Mouse (Mus musculus): ENCODE measurements around the gene Zfp423.

Gene Zfp423

GRCm38 (mm10) chr8:87747142-87747541 is 212.3 kb downstream of the Zfp423 start:
- DNase-seq (ENCODE audit: low read depth in 2 of 2, low spot score in 2 of 2): no peak

DNA sequence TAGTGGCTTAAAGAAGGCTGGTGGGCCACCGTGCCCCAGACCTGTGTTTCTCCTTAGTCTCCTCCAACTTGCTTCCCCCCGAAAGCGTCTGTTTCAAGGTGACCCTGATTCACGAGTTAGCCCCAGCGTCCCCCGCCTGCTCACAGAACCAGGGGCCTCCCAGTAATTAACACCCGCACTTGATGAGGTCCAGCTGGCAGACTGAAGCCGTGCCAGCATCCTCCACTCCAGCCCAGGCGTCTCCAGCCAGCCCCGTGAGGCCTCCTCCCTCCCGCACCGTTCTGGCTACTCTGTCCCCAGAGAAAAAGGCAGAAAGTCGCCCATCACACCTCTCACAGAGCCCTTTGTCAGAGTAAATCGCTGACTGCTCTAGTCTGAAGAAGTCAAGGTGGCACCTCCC is 213.3 kb downstream of the Zfp423 start:
- no peak for DNase-seq (ENCODE audit: low read depth in 2 of 2, low spot score in 2 of 2)

DNA sequence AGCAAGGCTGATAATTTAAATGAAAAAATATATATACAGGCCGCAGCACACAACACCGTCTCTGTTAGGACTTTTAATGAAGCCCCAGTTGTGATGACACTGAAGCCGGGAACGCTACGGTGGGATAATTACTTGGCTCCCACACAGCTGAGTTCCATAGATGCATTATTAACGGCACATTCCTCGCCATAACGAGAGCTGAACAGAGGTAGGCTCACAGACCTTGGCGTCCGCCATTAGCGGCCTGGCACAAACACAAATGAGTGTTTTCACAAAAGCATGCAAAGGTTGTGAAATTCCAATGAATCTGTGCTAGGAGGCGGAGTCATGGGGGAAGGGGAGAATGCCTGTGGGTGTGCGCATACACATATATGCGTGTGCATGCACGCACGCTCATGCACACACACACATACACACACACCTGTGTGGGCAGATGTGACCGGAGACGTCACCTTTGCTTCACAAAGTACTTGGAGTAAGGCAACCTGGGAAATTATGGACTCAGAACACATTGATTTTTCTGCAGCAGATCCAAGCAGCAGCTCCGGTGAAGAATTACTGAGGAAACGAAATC is 214.2 kb downstream of the Zfp423 start:
- no peak for DNase-seq (ENCODE audit: low read depth in 2 of 2, low spot score in 2 of 2)

- DNase-seq (ENCODE audit: low read depth in 2 of 2, low spot score in 2 of 2): no peak
Observed at GRCm38 (mm10) chr8:87744556-87744955, 214.8 kb downstream of the Zfp423 start.

GRCm38 (mm10) chr8:87742016-87742415 is 217.4 kb downstream of the Zfp423 start:
- DNase-seq (ENCODE audit: low read depth in 2 of 2, low spot score in 2 of 2): no peak

GRCm38 (mm10) chr8:87740946-87741530 is 218.4 kb downstream of the Zfp423 start:
- no peak for DNase-seq (ENCODE audit: low read depth in 2 of 2, low spot score in 2 of 2)

- DNase-seq (ENCODE audit: low read depth in 2 of 2, low spot score in 2 of 2): no peak
Observed at GRCm38 (mm10) chr8:87737900-87738299, 221.5 kb downstream of the Zfp423 start.

GRCm38 (mm10) chr8:87734902-87735301 is 224.5 kb downstream of the Zfp423 start:
- DNase-seq (ENCODE audit: low read depth in 2 of 2, low spot score in 2 of 2): no peak

- no peak for DNase-seq (ENCODE audit: low read depth in 2 of 2, low spot score in 2 of 2)
Observed at GRCm38 (mm10) chr8:87734496-87734895, 224.9 kb downstream of the Zfp423 start.

DNA sequence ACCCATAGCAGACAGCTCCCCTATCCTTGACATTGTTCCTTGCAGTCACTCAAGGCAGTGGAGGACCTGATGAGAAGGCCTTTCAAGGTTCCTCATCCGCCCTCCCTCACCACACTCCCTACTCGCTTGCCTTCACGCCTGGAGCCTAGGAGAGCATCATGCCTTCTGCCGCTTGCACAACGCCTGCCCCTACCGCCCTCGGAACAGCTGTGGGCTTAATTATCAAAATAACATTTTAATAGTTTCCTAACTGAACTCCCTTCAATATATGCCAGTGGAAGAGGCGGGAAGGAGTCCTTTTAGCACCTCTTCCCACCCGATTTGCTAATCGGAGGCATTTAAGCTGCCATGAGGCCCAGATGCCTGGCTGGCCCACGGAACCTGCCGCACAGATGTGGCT is 228.3 kb downstream of the Zfp423 start:
- DNase-seq (ENCODE audit: low read depth in 2 of 2, low spot score in 2 of 2): no peak

DNA sequence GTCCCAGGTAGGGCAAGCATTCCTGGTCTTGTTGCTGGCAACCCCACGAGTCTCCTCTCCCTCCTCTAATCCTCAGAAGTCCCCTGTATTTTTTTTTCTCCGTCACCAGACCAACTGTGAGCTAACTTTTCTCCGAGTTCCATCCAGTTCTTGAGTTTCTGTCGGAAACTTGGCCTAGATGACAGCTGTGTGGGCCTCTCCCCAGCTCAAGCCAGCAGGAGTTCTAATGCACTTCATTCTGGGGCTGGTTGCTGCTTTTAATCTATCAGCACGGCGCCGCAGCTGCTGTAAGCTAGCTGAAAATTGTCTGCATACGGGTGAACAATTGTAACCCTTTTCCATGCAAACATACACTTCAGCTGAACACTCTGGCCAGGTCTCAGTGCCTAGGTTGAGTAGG is 236.4 kb downstream of the Zfp423 start:
- DNase-seq (ENCODE audit: low read depth in 2 of 2, low spot score in 2 of 2): no peak

- no peak for DNase-seq (ENCODE audit: low read depth in 2 of 2, low spot score in 2 of 2)
Observed at GRCm38 (mm10) chr8:87719137-87719815, 240.1 kb downstream of the Zfp423 start.

- DNase-seq (ENCODE audit: low read depth in 2 of 2, low spot score in 2 of 2): no peak
Observed at GRCm38 (mm10) chr8:87717445-87717844, 241.9 kb downstream of the Zfp423 start.

GRCm38 (mm10) chr8:87716726-87717248 is 242.6 kb downstream of the Zfp423 start:
- no peak for DNase-seq (ENCODE audit: low read depth in 2 of 2, low spot score in 2 of 2)

GRCm38 (mm10) chr8:87715731-87716682 is 243.4 kb downstream of the Zfp423 start:
- peak in 1 of 2 experiments; percentile 16 for DNase-seq (ENCODE audit: low read depth in 2 of 2, low spot score in 2 of 2)

GRCm38 (mm10) chr8:87713946-87714345 is 245.4 kb downstream of the Zfp423 start:
- no peak for DNase-seq (ENCODE audit: low read depth in 2 of 2, low spot score in 2 of 2)

DNA sequence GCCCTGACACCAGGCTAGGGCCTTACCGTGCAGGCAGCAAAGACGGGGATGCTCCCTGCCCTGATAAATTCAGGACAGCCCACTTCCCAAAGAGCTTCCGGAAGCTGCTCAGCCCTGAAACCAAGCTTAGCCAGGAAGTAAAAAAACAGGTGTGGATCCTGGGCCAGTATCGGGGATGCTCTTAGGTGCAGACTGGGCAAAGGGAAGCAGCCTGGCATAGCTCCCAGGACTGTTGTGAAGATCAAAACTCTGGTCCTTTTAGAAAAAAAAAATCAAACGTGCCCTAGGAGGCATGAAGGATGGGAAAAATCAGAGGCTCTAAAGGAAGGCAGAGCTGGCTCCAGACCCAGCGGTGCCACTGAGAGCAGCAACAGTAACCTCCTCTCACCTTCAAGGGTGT is 247.4 kb downstream of the Zfp423 start:
- no peak for DNase-seq (ENCODE audit: low read depth in 2 of 2, low spot score in 2 of 2)

GRCm38 (mm10) chr8:87708127-87708637 is 251.2 kb downstream of the Zfp423 start:
- DNase-seq (ENCODE audit: low read depth in 2 of 2, low spot score in 2 of 2): peak; percentile 5 to 6

DNA sequence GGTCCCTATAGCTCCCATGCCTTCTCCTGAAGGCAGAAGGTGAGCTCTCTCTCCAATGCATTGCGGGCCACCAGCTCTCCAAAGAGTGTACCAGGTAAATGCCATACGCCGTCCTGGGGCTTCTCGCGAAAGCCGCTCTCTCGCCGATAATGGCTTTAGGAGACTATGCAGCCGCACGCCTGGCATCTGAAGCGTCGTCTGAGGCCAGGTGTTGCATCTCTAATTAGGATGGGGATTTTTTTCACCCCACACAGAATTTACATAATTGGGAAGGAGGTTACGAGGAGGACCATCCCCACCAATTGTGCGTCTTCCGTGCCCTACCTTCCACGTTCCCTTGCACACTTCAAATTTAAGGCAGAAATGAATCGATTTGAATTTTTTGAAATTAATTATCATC is 252.2 kb downstream of the Zfp423 start:
- no peak for DNase-seq (ENCODE audit: low read depth in 2 of 2, low spot score in 2 of 2)

- DNase-seq (ENCODE audit: low read depth in 2 of 2, low spot score in 2 of 2): no peak
Observed at GRCm38 (mm10) chr8:87704756-87705155, 254.6 kb downstream of the Zfp423 start.

GRCm38 (mm10) chr8:87702790-87703311 is 256.5 kb downstream of the Zfp423 start:
- no peak for DNase-seq (ENCODE audit: low read depth in 2 of 2, low spot score in 2 of 2)

All from CD8-positive naive resting alpha-beta T cell, adult 2 months (primary cell).